Mouse (Mus musculus): ENCODE measurements at regions not wholly inside any gene's neighbourhood (a gene's known extent, or its start where the extent isn't known, plus 50 kb on each side); places are given as distances from the start of the nearest gene placed in this dataset.

DNA sequence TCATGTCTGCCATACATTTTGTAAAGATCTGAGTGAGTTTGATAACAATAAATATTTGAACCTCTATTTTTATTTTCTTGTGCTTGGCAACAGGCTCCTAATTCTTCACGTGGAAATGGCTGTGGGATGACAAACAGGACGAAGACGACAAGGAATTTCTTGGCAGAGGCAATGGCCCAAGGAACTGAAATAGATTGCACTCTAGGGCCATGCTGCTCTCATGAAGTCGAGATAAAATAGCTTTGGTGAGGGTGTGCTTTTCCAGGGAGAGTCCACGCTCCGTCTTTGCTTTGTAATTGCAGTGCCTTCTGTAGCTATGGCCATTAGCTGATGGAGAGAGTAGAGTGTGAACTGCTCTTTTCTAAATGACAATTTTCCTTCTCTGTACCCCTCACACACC lies 50.9 kb upstream of the 1810046K07Rik start:
- DNase-seq = no peak

DNA sequence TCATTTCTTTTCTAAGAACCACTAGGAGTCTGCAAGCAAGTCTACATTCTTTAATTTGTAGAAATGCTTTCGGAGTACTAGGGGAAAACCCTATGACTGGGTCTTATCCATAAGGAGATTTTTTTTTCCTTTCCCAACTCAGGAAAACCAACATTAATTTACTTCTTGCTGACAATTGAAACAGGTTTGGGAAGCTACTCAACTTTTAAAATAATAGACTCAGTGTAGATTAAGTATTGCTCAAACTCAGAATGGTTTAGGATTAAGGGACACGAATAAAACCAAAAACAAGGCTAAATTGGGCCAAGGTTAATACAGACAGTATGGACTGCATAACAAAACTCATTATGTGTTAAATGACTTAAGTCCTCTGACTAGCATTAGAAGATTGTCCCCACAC lies 65.2 kb upstream of the 1810046K07Rik start:
- DNase-seq = no peak

- peak; percentile 48 for DNase-seq
Observed at GRCm38 (mm10) chr9:51394372-51394771, 65.7 kb upstream of the 1810046K07Rik start.

GRCm38 (mm10) chr9:51396801-51397200 lies 68.1 kb upstream of the 1810046K07Rik start:
- no peak for DNase-seq

GRCm38 (mm10) chr9:51397589-51398220 lies 69.0 kb upstream of the 1810046K07Rik start:
- DNase-seq = peak; percentile 17

DNA sequence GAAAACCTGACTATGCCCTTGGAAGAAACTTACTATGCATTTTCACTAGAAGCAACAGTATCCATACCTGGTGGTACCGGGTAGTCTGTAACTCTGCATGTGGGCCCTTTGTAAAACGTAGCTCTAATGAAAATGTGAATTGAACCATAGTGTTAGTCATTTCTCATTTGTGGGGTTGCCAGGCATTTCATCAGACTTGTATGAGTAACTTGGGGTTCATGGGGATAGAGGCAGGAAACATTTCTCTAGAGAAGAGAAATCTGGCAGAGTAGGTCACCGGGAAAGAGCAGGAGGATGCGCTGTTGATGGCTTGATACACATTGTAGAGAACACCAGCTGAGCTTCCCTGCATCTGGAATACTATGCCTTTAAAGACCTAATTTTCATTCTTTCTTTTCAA lies 70.2 kb upstream of the 1810046K07Rik start:
- no peak for DNase-seq

GRCm38 (mm10) chr9:51399356-51399755 lies 70.6 kb upstream of the 1810046K07Rik start:
- no peak for DNase-seq

- DNase-seq = no peak
Observed at GRCm38 (mm10) chr9:51401779-51402178, 73.1 kb upstream of the 1810046K07Rik start.

DNA sequence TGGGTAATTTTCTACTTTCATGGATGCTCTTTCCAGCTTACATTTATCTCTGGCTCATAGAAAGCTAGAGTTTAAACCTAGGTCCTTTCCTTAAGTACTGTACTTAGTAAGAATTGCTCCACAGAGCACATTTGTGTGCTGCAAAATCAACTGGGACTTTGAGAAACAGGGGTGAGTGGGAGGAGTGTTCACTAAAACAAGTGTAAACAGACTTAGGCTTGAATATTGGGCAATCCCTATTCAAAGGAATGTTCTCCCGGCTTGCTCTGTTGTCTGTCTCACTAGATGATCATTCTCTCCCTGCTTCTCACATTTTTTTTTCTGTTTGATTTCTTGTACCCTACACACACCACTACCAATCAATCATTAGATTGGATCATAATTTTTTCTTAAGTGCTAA lies 79.3 kb upstream of the 1810046K07Rik start:
- no peak for DNase-seq

GRCm38 (mm10) chr9:51418923-51419482 lies 90.3 kb upstream of the 1810046K07Rik start:
- no peak for DNase-seq

DNA sequence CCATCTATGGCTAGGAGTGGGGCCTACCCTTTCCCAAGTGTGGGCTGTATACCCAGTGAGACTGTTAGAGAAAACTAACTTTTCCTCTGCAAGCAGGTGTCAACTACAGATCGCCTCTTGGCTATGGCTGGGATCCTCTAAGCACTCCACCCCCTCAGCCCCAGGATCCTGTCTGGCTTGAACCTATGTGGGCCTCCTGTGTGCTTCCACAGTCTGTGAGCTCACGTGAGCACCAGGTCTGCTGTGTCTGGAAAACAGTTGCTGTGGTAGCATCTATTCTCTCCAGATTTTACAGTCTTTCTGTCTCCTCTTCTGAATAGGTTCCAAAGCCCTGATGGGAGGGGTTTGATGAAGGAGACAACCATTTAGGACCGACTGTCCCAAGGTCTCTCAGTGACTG lies 93.8 kb upstream of the 1810046K07Rik start:
- no peak for DNase-seq

GRCm38 (mm10) chr9:51423341-51423740 lies 94.6 kb upstream of the 1810046K07Rik start:
- DNase-seq = no peak

DNA sequence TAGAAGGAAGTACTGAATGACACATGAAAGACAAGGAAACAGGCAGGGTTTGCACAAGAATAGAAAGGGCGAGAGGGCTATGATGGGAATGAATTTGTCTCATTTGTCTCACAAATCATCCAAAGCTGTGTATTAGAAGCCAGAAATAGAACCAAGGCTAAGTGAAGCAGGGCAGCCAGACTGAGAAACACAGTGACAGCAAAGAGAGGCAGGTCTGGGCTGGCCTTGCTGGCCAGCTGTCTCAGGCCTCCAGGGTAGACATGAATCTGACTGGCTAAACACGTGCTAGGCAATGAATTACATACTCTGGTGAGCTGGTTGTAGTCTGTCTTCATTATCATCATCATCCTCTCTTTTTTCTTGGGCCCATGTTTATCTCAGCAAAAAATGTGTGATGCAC lies 101.7 kb upstream of the 1810046K07Rik start:
- DNase-seq = no peak

- peak; percentile 1 for DNase-seq
Observed at GRCm38 (mm10) chr9:51437130-51437529, 108.4 kb upstream of the 1810046K07Rik start.

DNA sequence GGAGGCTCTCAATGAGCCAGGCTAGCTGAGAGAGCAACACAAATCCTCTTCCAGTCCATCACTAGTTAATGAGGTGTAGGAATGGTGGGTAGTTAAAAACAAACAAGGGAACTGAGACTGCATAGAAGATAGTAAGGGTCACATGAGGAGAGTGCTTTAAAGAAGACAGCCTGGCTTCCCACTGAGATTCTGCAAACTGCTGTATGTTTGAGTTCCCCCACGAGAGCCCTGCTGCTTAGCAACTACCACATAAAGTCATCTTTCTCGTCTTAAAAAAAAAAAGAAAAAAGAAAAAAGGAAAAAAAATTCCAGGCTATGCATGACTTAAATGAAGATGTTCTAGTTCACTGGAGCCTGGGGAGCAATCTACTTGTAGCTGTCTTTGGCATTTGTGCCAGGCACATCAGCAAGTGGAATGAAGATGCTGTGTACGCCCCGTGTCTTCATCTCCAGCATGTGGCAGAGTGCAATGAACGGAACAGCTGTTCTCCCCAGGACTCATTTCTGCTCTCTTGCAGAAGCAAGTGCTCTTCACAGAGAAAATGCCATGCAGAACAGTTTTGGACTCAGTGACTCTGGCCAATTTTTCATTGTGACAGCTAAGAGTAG lies 113.2 kb upstream of the 1810046K07Rik start:
- peak; percentile 1 for DNase-seq

DNA sequence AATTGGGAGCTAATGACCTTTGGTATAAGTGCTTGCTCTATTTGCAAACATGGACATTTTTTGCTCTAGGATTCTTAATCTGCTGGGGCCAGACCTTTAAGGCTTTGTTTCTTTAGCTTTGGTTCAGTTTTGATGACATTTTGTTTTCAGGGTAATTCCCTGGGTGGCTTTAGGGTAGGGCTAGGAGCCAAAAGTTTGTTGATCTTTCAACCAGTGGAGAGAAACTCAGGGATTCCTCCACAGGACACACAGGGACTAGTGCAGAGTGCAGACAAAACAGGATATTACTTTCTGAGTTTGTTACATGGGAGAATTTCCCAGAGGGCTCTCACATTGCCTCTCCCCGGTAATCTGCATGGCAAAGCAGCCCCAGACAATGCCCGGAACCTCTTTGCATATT lies 127.0 kb upstream of the 1810046K07Rik start:
- no peak for DNase-seq

- DNase-seq = no peak
Observed at GRCm38 (mm10) chr9:51462463-51463024, 133.8 kb upstream of the 1810046K07Rik start.

GRCm38 (mm10) chr9:51470031-51470430 lies 141.3 kb upstream of the 1810046K07Rik start:
- DNase-seq = no peak

DNA sequence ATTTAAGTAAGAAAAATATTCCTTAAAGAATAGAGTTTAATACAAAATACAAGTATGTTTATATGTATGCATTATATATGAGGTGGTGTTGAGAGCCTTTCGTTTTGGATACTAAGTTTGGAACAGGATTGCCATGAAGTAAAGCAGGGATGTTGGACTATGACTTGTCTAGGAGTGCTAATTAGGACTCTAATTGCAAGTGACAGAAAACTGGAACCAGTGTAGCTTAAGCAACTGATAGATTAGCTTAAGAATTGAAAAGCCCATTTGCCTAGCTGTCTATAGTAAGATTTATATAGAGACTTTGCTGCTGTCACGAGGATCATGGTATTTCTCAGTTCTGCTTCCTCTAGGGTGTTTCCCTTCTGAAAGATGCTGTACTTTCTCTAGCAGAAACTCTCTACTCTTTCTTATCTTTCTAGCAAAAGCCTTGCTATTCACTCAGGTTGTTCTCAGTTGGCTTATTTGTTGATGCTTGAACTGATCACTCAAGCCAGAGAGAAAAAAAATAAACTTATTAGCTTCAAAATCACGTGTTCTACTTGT lies 147.9 kb upstream of the 1810046K07Rik start:
- no peak for DNase-seq

- no peak for DNase-seq
Observed at GRCm38 (mm10) chr9:51487840-51488239, 159.1 kb upstream of the 1810046K07Rik start.

GRCm38 (mm10) chr9:51507265-51507913 lies 178.7 kb upstream of the 1810046K07Rik start:
- DNase-seq = no peak

- DNase-seq = no peak
Observed at GRCm38 (mm10) chr9:51517643-51518042, 188.9 kb upstream of the 1810046K07Rik start.

DNA sequence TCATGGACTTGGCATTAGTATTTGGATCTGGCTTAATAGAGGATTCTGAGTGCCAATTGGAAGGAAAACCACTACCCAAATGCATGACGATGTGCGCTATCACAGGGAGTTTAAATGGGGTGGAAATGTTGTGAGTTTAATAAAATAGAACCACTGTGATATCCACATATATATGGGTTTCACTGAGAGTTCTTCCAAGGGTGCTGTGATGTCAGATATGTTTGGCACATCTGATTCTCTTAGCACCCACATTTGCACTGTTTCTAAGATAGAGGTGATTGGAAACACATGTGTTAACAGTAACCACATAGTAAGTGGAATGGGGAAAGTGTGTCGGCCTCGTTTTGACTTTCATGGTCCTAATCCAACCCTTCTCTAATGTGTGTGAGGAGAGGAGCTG lies 189.7 kb upstream of the 1810046K07Rik start:
- no peak for DNase-seq
